Mouse (Mus musculus) hindbrain, embryonic 14.5 days (tissue): ENCODE results near the gene Park7. TPM values are rescaled to one million over a fixed set of nuclear protein-coding genes. Genes with fewer than 3 reads are reported as not detected.

ENCODE experiments used
- ATAC-seq: fragments of 200-750 bp; cut with Nextera tagmentation; 2 replicates; pipeline ENCODE4 v1.8.0; 2017; ENCODE audit warnings: moderate number of reproducible peaks, mild to moderate bottlenecking, moderate TSS enrichment, moderate library complexity; ENCODE audit not compliant: low FRiP score
- DNase-seq: peaks from one replicate; pipeline ENCODE4 v3.0.0-alpha.2; 2015; ENCODE audit warnings: low spot score
- H3K27ac ChIP-seq: fragments of 300-500 bp; sonication (generic); 2 replicates; pipeline ENCODE4 v1.5.1; 2014; ENCODE audit warnings: mild to moderate bottlenecking, moderate library complexity
- H3K27me3 ChIP-seq: fragments of 300-500 bp; sonication (generic); 2 replicates; pipeline ENCODE4 v1.6.1; 2014; ENCODE audit warnings: mild to moderate bottlenecking, low read length, mixed read lengths; ENCODE audit not compliant: control insufficient read depth, insufficient read depth
- H3K36me3 ChIP-seq: fragments of 300-500 bp; sonication (generic); replicated peaks from 2 replicates; pipeline ENCODE4 v1.6.1; 2014; ENCODE audit not compliant: control insufficient read depth, insufficient read depth
- H3K4me1 ChIP-seq: fragments of 300-500 bp; sonication (generic); replicated peaks from 2 replicates; pipeline ENCODE4 v1.6.1; 2014; ENCODE audit warnings: antibody characterized with exemption, low read length, mixed read lengths; ENCODE audit not compliant: control insufficient read depth, insufficient read depth
- H3K4me2 ChIP-seq: fragments of 300-500 bp; sonication (generic); replicated peaks from 2 replicates; pipeline ENCODE4 v1.6.1; 2014; ENCODE audit warnings: mild to moderate bottlenecking, moderate library complexity
- H3K4me3 ChIP-seq: fragments of 300-500 bp; sonication (generic); replicated peaks from 2 replicates; pipeline ENCODE4 v1.5.1; 2014; ENCODE audit warnings: mild to moderate bottlenecking, low read length
- H3K9ac ChIP-seq: fragments of 300-500 bp; sonication (generic); 2 replicates; pipeline ENCODE4 v1.6.1; 2014
- H3K9me3 ChIP-seq: fragments of 300-500 bp; sonication (generic); 2 replicates; pipeline ENCODE4 v1.6.1; 2016; ENCODE audit warnings: low read length; ENCODE audit not compliant: control insufficient read depth
- WGBS: fragments of 180-500 bp; shearing (Covaris S2); extraction: QIAGEN DNeasy Blood & Tissue Kit; methylation state at CpG from one replicate; pipeline ENCODE4 v1.1.7; 2014; 5-methylcytosine and 5-hydroxymethylcytosine counted together
- polyA plus RNA-seq: library from polyadenylated mRNA; unstranded; fragments of >200 nt; fragmentation: Nextera tagmentation; extraction: Ambion mirVana; gene quantifications from 2 replicates; pipeline ENCODE4 v1.2.1, GENCODE M21; 2014

Park7 gene
- polyA plus RNA-seq, 1 experiment from 2014 or later = 392 TPM

- Histone ChIP-seq H3K4me3 (no peak overlapping the region), H3K27me3 (no peaks in the 10 kb centered on the region), H3K36me3 (peaks cover 68% of the 10 kb centered on the region), H3K4me1 (no peaks in the 10 kb centered on the region), H3K9me3 (no peaks in the 10 kb centered on the region), H3K9ac (no peak overlapping the region), H3K4me2 (no peak overlapping the region), H3K27ac (no peak overlapping the region)
- ATAC-seq (no peak), DNase-seq (no peak)
- WGBS = 91% methylated on average over 12 of the region's 12 CpGs
Observed at GRCm38 (mm10) chr4:150902062-150902461, 12.2 kb downstream of the Park7 start.

GRCm38 (mm10) chr4:150901651-150902050, 12.6 kb downstream of the Park7 start:
- Histone ChIP-seq H3K27me3 (no peaks in the 10 kb centered on the region), H3K36me3 (peaks cover 73% of the 10 kb centered on the region), H3K9me3 (no peaks in the 10 kb centered on the region), H3K27ac (no peak overlapping the region), H3K9ac (no peak overlapping the region), H3K4me2 (no peak overlapping the region), H3K4me3 (no peak overlapping the region), H3K4me1 (no peaks in the 10 kb centered on the region)
- WGBS = 59% methylated on average over 9 of the region's 9 CpGs
- DNase-seq = peak; percentile 62
- no peak for ATAC-seq

DNA sequence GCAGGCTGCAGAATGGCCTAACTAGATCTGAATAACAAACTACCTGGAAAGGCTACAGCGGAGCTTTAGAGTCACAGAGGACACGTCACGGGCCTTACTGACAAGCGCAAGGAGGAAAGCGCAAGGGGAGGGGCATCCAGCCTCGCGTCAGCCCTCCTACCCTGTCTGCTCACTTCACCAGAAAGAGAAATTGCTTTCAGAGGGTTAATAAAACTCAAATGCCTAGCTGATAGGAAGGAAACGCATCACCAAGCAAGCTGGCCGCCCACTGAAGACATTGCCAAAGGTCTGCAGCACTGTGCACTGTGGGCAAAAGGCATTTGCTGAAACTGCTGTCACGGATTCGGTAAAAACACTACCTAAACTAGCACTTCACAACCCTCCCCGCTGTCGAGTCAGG, 13.8 kb downstream of the Park7 start:
- Histone ChIP-seq H3K4me1 (no peaks in the 10 kb centered on the region), H3K27ac (no peak overlapping the region), H3K27me3 (no peaks in the 10 kb centered on the region), H3K36me3 (peaks cover 74% of the 10 kb centered on the region), H3K4me2 (no peak overlapping the region), H3K9me3 (no peaks in the 10 kb centered on the region), H3K4me3 (no peak overlapping the region), H3K9ac (no peak overlapping the region)
- 98% methylated on average over 13 of the region's 13 CpGs for WGBS
- no peak for DNase-seq
- no peak for ATAC-seq

DNA sequence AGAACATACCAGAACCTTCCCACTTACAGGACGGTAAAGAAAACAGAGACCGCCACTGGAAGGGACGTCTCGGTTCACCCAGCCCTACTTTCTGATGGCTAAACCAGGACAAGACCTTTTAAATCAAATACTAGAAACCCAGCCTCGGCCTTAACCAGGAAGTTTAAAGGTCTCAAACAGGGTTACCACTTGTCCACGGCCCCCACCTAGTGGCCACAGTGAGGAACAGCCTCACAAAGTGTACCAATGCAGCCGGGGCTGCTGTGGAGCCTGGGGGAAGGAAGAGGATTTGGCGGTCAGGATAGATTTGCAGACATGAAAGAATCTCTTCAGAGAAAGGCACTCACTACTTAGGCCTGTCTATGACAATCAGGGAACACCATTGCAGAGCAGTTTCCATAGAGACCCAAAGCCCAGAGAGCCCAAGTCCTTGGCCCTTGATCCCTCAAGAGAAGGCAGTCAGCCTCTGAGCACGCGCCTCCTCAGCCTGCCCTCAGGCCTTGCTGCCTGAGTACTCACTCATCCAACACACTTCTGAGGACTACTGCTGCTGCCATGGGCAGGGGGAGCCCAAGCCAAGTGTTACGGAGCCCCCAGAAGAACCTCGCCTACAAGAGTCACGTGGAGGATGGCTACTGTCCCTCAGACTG, 15.4 kb downstream of the Park7 start:
- Histone ChIP-seq H3K4me3 (no peak overlapping the region), H3K4me1 (no peaks in the 10 kb centered on the region), H3K27ac (no peak overlapping the region), H3K9ac (no peak overlapping the region), H3K27me3 (no peaks in the 10 kb centered on the region), H3K4me2 (no peak overlapping the region), H3K9me3 (no peaks in the 10 kb centered on the region), H3K36me3 (peaks cover 63% of the 10 kb centered on the region)
- DNase-seq = peak; percentile 77
- 61% methylated on average over 13 of the region's 13 CpGs for WGBS
- ATAC-seq = no peak

GRCm38 (mm10) chr4:150896896-150897624, 17.2 kb downstream of the Park7 start:
- H3K4me3 ChIP-seq = no peak overlapping the region
- H3K36me3 ChIP-seq = peaks cover 46% of the 10 kb centered on the region
- H3K9me3 ChIP-seq = no peaks in the 10 kb centered on the region
- 94% methylated on average over 26 of the region's 26 CpGs for WGBS
- H3K27ac ChIP-seq = no peak overlapping the region
- no peak for DNase-seq
- H3K4me1 ChIP-seq = no peaks in the 10 kb centered on the region
- H3K9ac ChIP-seq = no peak overlapping the region
- H3K27me3 ChIP-seq = no peaks in the 10 kb centered on the region
- no peak overlapping the region for H3K4me2 ChIP-seq
- ATAC-seq = no peak

DNA sequence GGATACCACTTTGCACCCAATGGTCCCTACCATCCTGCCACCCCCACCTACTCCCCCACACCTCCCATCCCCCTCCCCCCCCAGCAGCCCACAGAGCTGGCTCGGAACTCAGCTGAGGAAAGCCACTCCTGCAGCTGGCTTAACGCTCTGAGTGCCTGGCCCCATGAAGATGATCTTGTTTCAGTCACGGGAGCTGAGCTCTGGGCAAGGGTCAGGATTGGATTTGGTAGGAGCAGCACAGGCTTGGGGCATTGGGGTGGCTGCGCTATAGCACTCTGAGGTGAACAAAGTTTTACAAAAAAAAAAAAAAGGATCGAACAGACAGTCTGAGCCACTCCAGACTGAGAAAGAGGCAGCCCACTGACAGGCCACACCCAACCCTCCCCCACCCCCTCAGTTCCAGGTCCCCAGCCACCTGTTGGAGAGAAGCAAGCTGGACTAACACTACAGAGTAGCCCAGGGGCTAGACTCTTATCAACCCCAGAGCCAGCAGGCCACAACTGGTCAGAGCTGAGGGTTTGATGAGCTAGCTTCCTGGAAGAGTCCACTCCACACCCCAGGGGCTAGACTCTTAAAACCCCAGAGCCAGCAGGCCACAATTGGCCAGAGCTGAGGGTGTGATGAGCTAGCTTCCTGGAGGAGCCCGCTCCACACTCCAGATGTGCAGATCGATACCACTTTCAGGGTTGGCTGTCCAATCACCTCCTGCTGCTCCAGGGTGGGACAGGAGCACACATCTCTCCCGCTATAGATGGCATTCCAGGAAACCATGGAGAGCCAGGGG, 19.3 kb downstream of the Park7 start:
- H3K9ac ChIP-seq = no peak overlapping the region
- no peak overlapping the region for H3K27ac ChIP-seq
- WGBS = 78% methylated on average over 8 of the region's 8 CpGs
- H3K27me3 ChIP-seq = no peaks in the 10 kb centered on the region
- no peaks in the 10 kb centered on the region for H3K4me1 ChIP-seq
- ATAC-seq (no peak), DNase-seq (no peak)
- peaks cover 35% of the 10 kb centered on the region for H3K36me3 ChIP-seq
- no peak overlapping the region for H3K4me2 ChIP-seq
- no peak overlapping the region for H3K4me3 ChIP-seq
- H3K9me3 ChIP-seq = no peaks in the 10 kb centered on the region

DNA sequence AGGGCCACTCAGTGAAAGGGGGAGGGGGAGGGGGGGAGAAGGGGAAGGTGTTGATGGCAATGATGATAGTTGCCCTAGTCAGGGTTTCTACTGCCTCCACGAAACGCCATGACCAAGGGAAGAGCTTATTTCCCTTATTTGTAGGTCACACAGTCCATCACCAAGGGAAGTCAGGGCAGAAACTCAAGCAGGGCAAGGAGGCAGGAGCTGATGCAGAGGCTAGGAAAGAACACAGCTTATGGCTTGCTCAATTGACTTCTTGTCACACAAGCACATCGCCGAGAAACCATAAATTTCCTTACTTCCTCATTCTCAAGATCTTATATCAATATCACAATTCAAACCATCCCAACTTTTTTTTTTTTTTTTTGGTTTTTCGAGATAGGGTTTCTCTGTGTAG, 22.9 kb downstream of the Park7 start:
- Histone ChIP-seq H3K27ac (no peak overlapping the region), H3K9me3 (no peaks in the 10 kb centered on the region), H3K27me3 (no peaks in the 10 kb centered on the region), H3K36me3 (peaks cover 4% of the 10 kb centered on the region), H3K4me1 (no peaks in the 10 kb centered on the region), H3K4me2 (no peak overlapping the region), H3K4me3 (no peak overlapping the region), H3K9ac (no peak overlapping the region)
- ATAC-seq (no peak), DNase-seq (no peak)
- 82% methylated on average over 5 of the region's 5 CpGs for WGBS

DNA sequence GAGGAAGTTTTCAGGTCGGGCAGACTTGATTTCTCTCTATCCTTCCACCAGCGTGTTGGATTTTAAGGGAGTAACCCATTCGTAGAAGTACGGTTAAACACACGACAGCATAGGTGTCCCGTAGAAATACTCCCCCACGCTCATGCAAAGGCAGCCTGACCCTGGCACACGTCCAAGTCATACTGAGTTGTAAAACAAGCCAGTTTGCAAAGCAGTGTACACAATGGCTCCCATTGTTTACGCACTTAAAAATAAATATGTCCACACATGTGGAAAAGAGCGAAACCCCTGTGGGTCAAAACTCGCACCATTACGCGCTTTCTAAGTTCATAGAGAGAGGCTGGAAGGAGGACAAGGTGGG, 24.3 kb downstream of the Park7 start:
- Histone ChIP-seq H3K27me3 (no peaks in the 10 kb centered on the region), H3K4me2 (peak overlapping the region; percentile 15), H3K4me1 (no peaks in the 10 kb centered on the region), H3K9ac (no peak overlapping the region), H3K36me3 (no peaks in the 10 kb centered on the region), H3K27ac (0 out of 2 replicates have a peak overlapping the region, but pooled peaks have one; percentile 12), H3K9me3 (no peaks in the 10 kb centered on the region), H3K4me3 (no peak overlapping the region)
- no peak for ATAC-seq
- 49% methylated on average over 13 of the region's 13 CpGs for WGBS
- no peak for DNase-seq

- no peak overlapping the region for H3K9ac ChIP-seq
- H3K4me3 ChIP-seq = no peak overlapping the region
- H3K36me3 ChIP-seq = no peaks in the 10 kb centered on the region
- WGBS = 42% methylated on average over 20 of the region's 20 CpGs
- H3K9me3 ChIP-seq = no peaks in the 10 kb centered on the region
- H3K4me2 ChIP-seq = peak overlapping the region; percentile 15
- ATAC-seq (no peak), DNase-seq (no peak)
- H3K4me1 ChIP-seq = no peaks in the 10 kb centered on the region
- no peaks in the 10 kb centered on the region for H3K27me3 ChIP-seq
- H3K27ac ChIP-seq = no peak overlapping the region
Observed at GRCm38 (mm10) chr4:150889273-150889954, 24.8 kb downstream of the Park7 start.
